Mouse (Mus musculus): ENCODE results near the gene Tkfc. TPM values are rescaled to one million over a fixed set of nuclear protein-coding genes. Genes with fewer than 3 reads are reported as not detected.

The Tkfc gene
- polyA plus RNA-seq, 1 experiment from 2014 or later, result 70.8 TPM

GRCm38 (mm10) chr19:10608573-10609240 is 3.3 kb upstream of the Tkfc start:
- no peak for ATAC-seq
- Histone ChIP-seq H3K9ac (ENCODE audit: low read depth, low read length) (no peak overlapping the region), H3K27ac (ENCODE audit: low read length) (no peak overlapping the region), H3K4me2 (ENCODE audit: low read depth, low read length) (no peak overlapping the region), H3K4me1 (ENCODE audit: control insufficient read depth, insufficient read depth, low read length) (peaks cover 12% of the 10 kb centered on the region), H3K36me3 (ENCODE audit: control insufficient read depth, insufficient read depth, low read length) (peaks cover 35% of the 10 kb centered on the region), H3K4me3 (ENCODE audit: low read length) (no peak overlapping the region), H3K27me3 (replicated peaks; ENCODE audit: control insufficient read depth, insufficient read depth, low read length) (no peaks in the 10 kb centered on the region), H3K9me3 (ENCODE audit: control insufficient read depth, low read length) (no peaks in the 10 kb centered on the region)
- 75% methylated on average over 5 of the region's 5 CpGs for WGBS

DNA sequence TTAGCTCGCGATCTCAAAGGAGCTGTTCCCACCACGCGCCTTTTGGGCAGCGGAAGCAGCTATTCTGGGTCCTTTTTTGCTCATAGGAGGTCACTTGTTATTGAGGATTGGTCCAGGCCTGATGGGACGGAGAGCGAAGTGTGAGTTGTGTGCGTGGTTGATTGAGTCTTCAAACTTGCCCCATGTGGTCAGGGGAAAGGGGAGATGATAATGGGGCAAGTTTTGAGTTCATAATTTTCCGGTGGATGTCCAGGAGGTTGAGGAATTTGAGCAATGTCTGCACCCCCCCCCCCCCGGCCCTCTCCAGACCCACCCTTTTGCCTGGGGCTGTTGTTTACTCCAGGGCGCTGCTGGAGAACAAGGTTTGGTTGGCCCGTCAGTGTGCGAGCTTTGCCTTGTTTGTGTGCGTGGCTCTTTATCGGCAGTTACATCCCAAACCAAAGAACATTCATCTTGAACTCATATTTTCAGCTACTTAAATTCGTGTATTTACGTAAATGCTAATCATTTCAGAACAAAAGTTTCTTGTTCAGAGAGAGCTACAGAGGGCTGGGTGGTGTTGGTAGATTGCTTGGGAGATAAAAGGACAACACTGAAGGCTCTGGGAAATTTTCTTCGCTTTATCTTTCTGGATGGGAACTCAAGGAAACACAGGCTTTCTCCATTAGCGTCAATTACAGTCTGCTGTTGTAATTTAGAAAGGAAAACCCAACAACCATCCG is 608 bp upstream of the Tkfc start:
- Histone ChIP-seq H3K27ac (ENCODE audit: low read length) (peak overlapping the region; percentile 93), H3K4me1 (ENCODE audit: control insufficient read depth, insufficient read depth, low read length) (peaks cover 17% of the 10 kb centered on the region), H3K9ac (ENCODE audit: low read depth, low read length) (peak overlapping the region; percentile 97), H3K36me3 (ENCODE audit: control insufficient read depth, insufficient read depth, low read length) (peaks cover 22% of the 10 kb centered on the region), H3K4me2 (ENCODE audit: low read depth, low read length) (peak overlapping the region; percentile 69), H3K27me3 (replicated peaks; ENCODE audit: control insufficient read depth, insufficient read depth, low read length) (no peaks in the 10 kb centered on the region), H3K9me3 (ENCODE audit: control insufficient read depth, low read length) (no peaks in the 10 kb centered on the region), H3K4me3 (ENCODE audit: low read length) (peak overlapping the region; percentile 91)
- ATAC-seq, result peak; percentile 7; the same call in 1 of the 2 replicates
- 4% methylated on average over 20 of the region's 20 CpGs for WGBS

DNA sequence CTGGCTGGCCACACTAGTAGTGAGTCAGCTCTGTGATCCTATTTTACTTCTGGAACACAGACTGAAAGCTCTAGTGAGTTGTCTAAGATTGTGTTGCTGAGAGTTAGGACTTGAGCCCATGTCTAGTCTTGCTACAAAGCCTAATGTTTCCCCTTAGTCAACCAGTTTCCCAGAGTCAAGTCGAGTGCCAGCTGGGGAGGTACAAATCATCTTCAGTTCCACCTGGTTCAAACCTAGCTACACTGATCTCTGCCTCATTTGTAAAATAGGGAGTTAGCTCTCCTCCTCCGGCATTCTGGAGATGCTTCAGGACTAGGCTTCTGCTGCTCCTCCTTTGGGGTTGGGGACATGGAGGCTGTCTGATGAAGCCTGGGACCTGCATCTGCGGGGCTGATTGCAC is 920 bp downstream of the Tkfc start:
- Histone ChIP-seq H3K36me3 (ENCODE audit: control insufficient read depth, insufficient read depth, low read length) (peaks cover 14% of the 10 kb centered on the region), H3K9me3 (ENCODE audit: control insufficient read depth, low read length) (no peaks in the 10 kb centered on the region), H3K4me3 (ENCODE audit: low read length) (peak overlapping the region; percentile 91), H3K27me3 (replicated peaks; ENCODE audit: control insufficient read depth, insufficient read depth, low read length) (no peaks in the 10 kb centered on the region), H3K4me2 (ENCODE audit: low read depth, low read length) (peak overlapping the region; percentile 61), H3K4me1 (ENCODE audit: control insufficient read depth, insufficient read depth, low read length) (peaks cover 17% of the 10 kb centered on the region), H3K9ac (ENCODE audit: low read depth, low read length) (peak overlapping the region; percentile 97), H3K27ac (ENCODE audit: low read length) (peak overlapping the region; percentile 94)
- 40% methylated on average over 3 of the region's 3 CpGs for WGBS
- no peak for ATAC-seq

GRCm38 (mm10) chr19:10603660-10604523 is 1.6 kb downstream of the Tkfc start:
- peak; percentile 18 for ATAC-seq
- Histone ChIP-seq H3K4me1 (ENCODE audit: control insufficient read depth, insufficient read depth, low read length) (peaks cover 17% of the 10 kb centered on the region), H3K36me3 (ENCODE audit: control insufficient read depth, insufficient read depth, low read length) (peaks cover 10% of the 10 kb centered on the region; the same call in 1 of the 2 replicates), H3K27me3 (replicated peaks; ENCODE audit: control insufficient read depth, insufficient read depth, low read length) (no peaks in the 10 kb centered on the region), H3K4me3 (ENCODE audit: low read length) (peak overlapping the region; percentile 91), H3K9ac (ENCODE audit: low read depth, low read length) (peak overlapping the region; percentile 97), H3K9me3 (ENCODE audit: control insufficient read depth, low read length) (no peaks in the 10 kb centered on the region), H3K27ac (ENCODE audit: low read length) (peak overlapping the region; percentile 94), H3K4me2 (ENCODE audit: low read depth, low read length) (peak overlapping the region; percentile 61)
- 74% methylated on average over 18 of the region's 18 CpGs for WGBS

DNA sequence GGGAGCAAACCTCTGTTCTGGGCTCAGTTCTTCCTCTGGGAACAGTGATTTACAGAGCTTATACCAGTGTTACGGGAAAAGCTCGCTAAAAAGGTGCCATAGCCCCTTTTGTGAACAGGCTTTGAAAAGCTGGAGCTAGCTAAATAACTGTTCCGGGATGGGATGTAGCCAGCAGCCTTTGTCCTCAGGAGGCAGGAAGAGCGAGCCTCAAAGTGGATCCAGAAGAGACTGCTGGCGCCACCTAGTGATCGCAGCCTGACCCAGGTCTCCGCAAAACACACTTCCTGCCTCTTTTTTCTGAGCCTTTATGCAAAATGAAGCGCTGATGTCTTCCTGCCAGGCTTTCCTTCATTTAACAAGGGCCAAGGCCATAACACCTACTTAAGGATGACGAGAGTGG is 2.7 kb downstream of the Tkfc start:
- 1% methylated on average over 9 of the region's 9 CpGs for WGBS
- ATAC-seq, result peak; percentile 47

DNA sequence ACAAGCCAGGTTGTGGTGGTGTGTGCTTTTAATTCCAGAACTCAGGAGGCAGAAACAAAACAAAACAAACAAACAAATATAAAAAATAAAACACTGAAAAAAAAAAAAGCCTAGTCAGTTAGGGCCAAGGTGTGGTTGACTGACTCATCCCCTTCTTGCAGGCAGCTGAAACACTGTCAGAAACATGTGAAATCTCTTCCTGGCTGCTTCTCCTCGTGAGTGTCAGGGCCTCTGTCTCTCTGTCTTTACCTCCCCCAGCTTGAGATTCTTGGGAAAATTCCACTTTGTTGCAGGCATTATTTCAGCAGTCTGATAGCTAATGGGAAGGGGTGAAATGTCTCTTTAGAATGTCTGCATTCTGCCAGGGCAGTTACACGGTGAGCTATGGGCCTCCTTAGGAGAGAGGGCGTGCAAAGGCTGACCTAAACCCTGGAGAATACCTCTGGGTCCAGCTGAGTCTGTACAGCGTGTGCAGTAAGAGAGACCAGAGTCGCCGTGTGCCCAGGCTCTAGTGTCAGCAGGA is 3.1 kb downstream of the Tkfc start:
- H3K4me2 ChIP-seq (ENCODE audit: low read depth, low read length), result peak overlapping the region; percentile 49
- H3K27me3 ChIP-seq (replicated peaks; ENCODE audit: control insufficient read depth, insufficient read depth, low read length), result no peaks in the 10 kb centered on the region
- H3K4me3 ChIP-seq (ENCODE audit: low read length), result peak overlapping the region; percentile 34
- H3K9me3 ChIP-seq (ENCODE audit: control insufficient read depth, low read length), result no peaks in the 10 kb centered on the region
- H3K9ac ChIP-seq (ENCODE audit: low read depth, low read length), result peak overlapping the region; percentile 60
- no peak for ATAC-seq
- peaks cover 17% of the 10 kb centered on the region for H3K4me1 ChIP-seq (ENCODE audit: control insufficient read depth, insufficient read depth, low read length)
- no peaks in the 10 kb centered on the region for H3K36me3 ChIP-seq (ENCODE audit: control insufficient read depth, insufficient read depth, low read length)
- 7% methylated on average over 6 of the region's 6 CpGs for WGBS
- peak overlapping the region; percentile 80 for H3K27ac ChIP-seq (ENCODE audit: low read length)

More for the DNA sequence above, 2.7 kb downstream of the Tkfc start:
- peak overlapping the region; percentile 80 for H3K27ac ChIP-seq (ENCODE audit: low read length)
- H3K9me3 ChIP-seq (ENCODE audit: control insufficient read depth, low read length), result no peaks in the 10 kb centered on the region
- peaks cover 17% of the 10 kb centered on the region for H3K4me1 ChIP-seq (ENCODE audit: control insufficient read depth, insufficient read depth, low read length)
- H3K27me3 ChIP-seq (replicated peaks; ENCODE audit: control insufficient read depth, insufficient read depth, low read length), result no peaks in the 10 kb centered on the region
- H3K36me3 ChIP-seq (ENCODE audit: control insufficient read depth, insufficient read depth, low read length), result 0 out of 2 replicates have a peak, but pooled peaks cover 2% of the 10 kb centered on the region
- peak overlapping the region; percentile 61 for H3K4me2 ChIP-seq (ENCODE audit: low read depth, low read length)
- peak overlapping the region; percentile 97 for H3K9ac ChIP-seq (ENCODE audit: low read depth, low read length)
- H3K4me3 ChIP-seq (ENCODE audit: low read length), result peak overlapping the region; percentile 91

DNA sequence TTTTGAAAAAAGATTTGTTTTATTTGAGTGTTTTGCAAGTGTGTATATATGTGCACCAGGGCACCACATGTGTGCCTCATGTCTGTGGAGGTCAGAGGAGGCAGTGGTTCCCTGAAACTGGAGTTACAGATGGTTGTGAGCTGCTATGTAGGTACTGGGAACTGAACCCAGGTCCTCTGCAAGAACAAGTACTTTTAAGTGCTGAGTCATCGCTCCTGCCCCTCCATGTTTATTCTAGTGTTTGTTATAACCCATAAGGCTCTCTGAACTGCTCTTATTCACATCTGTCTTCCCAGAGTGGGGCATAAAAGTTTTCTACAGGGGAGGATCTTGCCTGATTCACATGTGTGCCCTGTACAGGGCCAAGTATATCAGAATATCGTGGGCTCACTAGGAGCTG is 5.8 kb downstream of the Tkfc start:
- Histone ChIP-seq H3K4me2 (ENCODE audit: low read depth, low read length) (no peak overlapping the region), H3K4me1 (ENCODE audit: control insufficient read depth, insufficient read depth, low read length) (peaks cover 8% of the 10 kb centered on the region), H3K9me3 (ENCODE audit: control insufficient read depth, low read length) (no peaks in the 10 kb centered on the region), H3K4me3 (ENCODE audit: low read length) (no peak overlapping the region), H3K27me3 (replicated peaks; ENCODE audit: control insufficient read depth, insufficient read depth, low read length) (no peaks in the 10 kb centered on the region), H3K36me3 (ENCODE audit: control insufficient read depth, insufficient read depth, low read length) (no peaks in the 10 kb centered on the region), H3K9ac (ENCODE audit: low read depth, low read length) (no peak overlapping the region), H3K27ac (ENCODE audit: low read length) (no peak overlapping the region)
- WGBS, result 89% methylated on average over 2 of the region's 2 CpGs
- ATAC-seq, result no peak

GRCm38 (mm10) chr19:10598188-10598587 is 7.3 kb downstream of the Tkfc start:
- Histone ChIP-seq H3K27ac (ENCODE audit: low read length) (no peak overlapping the region), H3K9me3 (ENCODE audit: control insufficient read depth, low read length) (no peaks in the 10 kb centered on the region), H3K4me2 (ENCODE audit: low read depth, low read length) (no peak overlapping the region), H3K9ac (ENCODE audit: low read depth, low read length) (no peak overlapping the region), H3K36me3 (ENCODE audit: control insufficient read depth, insufficient read depth, low read length) (no peaks in the 10 kb centered on the region; the same call in 1 of the 2 replicates), H3K4me1 (ENCODE audit: control insufficient read depth, insufficient read depth, low read length) (0 out of 2 replicates have a peak, but pooled peaks cover 2% of the 10 kb centered on the region), H3K4me3 (ENCODE audit: low read length) (no peak overlapping the region), H3K27me3 (replicated peaks; ENCODE audit: control insufficient read depth, insufficient read depth, low read length) (no peaks in the 10 kb centered on the region)
- ATAC-seq, result no peak
- WGBS, result 46% methylated on average over 3 of the region's 3 CpGs
